Mouse (Mus musculus) cerebellum, postnatal 4 days (tissue): Measurements from ENCODE around the gene Kpna3.
A peak's percentile ranks its signal among the peaks of the same experiment; 100 is the strongest.

Experiments
- DNase-seq, 2 experiments: peaks; one replicate each; pipeline ENCODE4 v3.0.0; 2022; ENCODE audit warnings: low spot score in 2 of 2, mixed read lengths in 1 of 2

The Kpna3 gene

GRCm38 (mm10) chr14:61320765-61321164, 118.9 kb downstream of the Kpna3 start:
- no peak for DNase-seq

- DNase-seq: peak in 1 of 2 experiments; percentile 50
Measured at GRCm38 (mm10) chr14:61316861-61317260, 122.8 kb downstream of the Kpna3 start.
